Mouse (Mus musculus) cerebellum, postnatal 10 days (tissue): ENCODE measurements at regions not wholly inside any gene's neighbourhood (a gene's known extent, or its start where the extent isn't known, plus 50 kb on each side); places are given as distances from the start of the nearest gene placed in this dataset.
A peak's percentile ranks its signal among the peaks of the same experiment; 100 is the strongest.

Source experiments
- DNase-seq, 2 experiments: peaks; one replicate each; pipeline ENCODE4 v3.0.0; 2021; ENCODE audit warnings: mixed read lengths in 2 of 2

- DNase-seq = peak; percentile 61 to 74
Measured at GRCm38 (mm10) chr3:20590143-20590542, 223.2 kb upstream of the Agtr1b start.

- peak in 1 of 2 experiments; percentile 4 for DNase-seq
Measured at GRCm38 (mm10) chr3:20551563-20551962, 184.6 kb upstream of the Agtr1b start.

DNA sequence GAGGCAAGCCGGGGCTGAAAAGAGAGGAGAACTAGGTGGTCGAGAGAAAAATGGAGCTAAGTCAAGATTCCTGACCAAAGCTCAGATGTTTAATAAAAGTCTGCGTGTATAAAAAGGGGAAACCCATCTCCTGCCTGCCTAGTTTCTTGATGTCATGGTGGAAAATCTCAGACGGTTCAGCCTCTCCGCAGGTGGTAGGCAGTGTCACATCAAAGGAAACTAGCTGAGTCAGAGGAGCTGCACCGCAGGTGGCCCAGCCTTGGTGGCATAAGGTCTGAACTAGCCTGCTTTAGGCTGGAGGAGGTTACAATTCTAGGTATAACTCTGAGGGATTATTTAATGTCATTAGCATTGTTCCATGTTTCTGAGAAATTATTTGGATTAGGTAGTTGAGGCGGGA lies 177.0 kb upstream of the Agtr1b start:
- DNase-seq = peak in 1 of 2 experiments; percentile 1

DNA sequence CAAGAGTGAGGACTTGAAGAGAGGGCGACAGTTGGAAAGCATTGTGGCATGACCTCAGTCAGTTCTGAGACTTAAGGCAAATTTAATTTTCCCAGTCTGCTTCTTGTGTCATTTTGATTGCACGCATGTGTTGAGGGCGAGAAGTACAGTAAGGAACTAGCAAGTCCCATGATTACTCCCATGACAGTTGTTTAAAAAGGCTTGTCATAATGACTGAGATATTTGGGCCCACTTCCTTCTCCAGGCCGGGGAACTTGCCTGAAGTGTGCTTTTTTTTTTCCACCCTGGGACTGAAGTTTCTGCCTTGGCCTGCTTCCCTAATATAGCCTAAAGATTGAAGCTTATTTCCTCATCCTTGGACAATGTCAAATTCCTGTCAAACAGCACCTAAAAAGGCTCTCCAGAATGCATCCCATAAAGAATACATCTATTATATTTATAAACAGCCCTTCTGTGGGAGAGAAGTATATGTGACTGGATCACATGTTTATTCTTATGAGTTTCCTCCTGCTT lies 171.6 kb upstream of the Agtr1b start:
- no peak for DNase-seq

GRCm38 (mm10) chr3:20520738-20521137 lies 153.8 kb upstream of the Agtr1b start:
- peak; percentile 54 to 69 for DNase-seq

DNA sequence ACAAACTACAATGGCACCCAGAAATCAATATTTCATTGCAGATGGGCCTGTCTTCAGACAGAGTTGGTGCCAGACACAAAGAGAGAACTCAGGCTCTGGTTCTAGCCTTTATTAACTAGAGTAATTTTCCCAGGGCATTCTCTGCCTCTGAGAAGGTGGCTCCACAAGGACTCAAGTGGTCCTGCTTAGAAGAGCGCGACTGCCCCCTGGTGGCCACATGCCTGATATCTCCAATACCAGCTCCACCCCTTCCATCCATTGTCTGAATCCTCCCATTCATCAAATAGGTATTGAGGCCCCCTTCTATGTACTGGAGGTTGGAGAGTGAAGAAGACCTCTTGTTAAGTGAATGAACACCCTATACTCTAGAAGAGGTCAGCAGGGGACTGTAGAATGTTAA lies 142.2 kb upstream of the Agtr1b start:
- DNase-seq = peak; percentile 92

DNA sequence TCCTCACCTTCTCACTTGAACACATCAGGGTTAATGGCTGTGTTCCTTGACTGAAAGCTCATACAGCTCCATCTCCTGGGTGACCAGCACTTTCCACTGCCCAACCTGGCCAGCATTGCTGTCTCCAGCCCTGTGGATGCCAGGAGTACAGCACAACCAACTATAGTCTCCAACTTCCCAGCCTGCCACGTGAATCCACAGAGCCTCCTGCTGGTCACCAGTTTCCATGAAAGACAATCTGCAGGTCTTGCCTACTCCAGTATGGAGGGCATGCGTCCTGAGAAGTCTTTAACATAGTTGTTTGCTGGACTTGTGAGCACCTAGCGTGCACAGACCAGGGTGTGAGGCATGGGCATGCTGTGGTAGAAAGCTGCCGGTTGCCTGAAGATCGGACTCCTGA lies 138.6 kb upstream of the Agtr1b start:
- no peak for DNase-seq
